Mouse (Mus musculus): Measurements from ENCODE around the gene Gm42688. TPM values are rescaled to one million over a fixed set of nuclear protein-coding genes. Genes with fewer than 3 reads are reported as not detected.

Gene Gm42688
- polyA plus RNA-seq, 1 experiment, result 11.9 TPM

DNA sequence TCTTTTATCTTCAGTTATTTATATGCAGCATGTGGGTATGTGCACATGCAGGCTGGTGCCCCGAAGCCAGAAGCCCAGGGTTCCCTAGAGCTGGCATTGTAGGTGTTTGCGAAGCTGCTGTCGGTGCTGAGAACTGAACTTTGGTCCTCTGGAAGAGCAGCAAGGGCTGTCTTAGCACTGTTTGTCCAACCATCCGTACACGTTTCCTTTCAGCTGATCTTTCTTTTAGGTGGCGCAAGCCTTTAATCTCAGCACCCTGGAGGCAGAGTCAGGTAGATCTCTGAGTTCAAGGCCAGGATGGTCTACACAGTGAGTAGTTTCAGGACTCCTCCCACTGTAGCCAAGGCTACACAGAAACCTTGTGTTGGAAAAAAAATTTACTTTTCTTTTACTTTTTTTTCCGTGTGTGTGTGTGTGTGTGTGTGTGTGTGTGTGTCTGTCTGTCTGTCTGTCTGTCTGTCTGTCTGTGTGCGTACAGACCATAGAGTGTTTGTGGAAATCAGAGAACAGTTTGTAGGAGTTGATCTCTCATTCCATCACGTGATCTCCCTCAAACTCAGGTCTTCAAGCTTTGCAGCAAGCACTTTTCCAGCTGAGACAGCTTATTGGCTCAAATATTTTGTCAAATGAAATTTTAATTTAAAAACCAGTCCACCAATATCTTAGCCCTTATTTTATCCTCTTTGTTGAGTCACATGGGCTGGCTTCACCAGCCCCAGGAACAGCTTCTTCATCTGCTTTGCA, 30.9 kb downstream of the Gm42688 start:
- DNase-seq, result no peak
- 91% methylated on average over 9 of the region's 9 CpGs for WGBS
- no peaks in the 10 kb centered on the region for H3K36me3 ChIP-seq (ENCODE audit: control insufficient read depth, insufficient read depth, low read length)
- H3K4me3 ChIP-seq (ENCODE audit: control insufficient read depth, insufficient read depth, low read length), result no peak overlapping the region
- peaks cover 5% of the 10 kb centered on the region for H3K27me3 ChIP-seq (ENCODE audit: control insufficient read depth, insufficient read depth, low read length)
- H3K4me1 ChIP-seq (replicated peaks; ENCODE audit: control insufficient read depth, insufficient read depth, low read length), result peaks cover 13% of the 10 kb centered on the region
- no peak for TF ChIP-seq CTCF (IDR thresholded peaks at IDR 0.05; ENCODE audit: borderline replicate concordance, control insufficient read depth, extremely low read depth, insufficient read depth, low read length, poor library complexity)
- TF ChIP-seq POLR2A (IDR thresholded peaks at IDR 0.05; ENCODE audit: control insufficient read depth, extremely low read depth, insufficient read depth, low read length, poor library complexity), result no peak
- H3K27ac ChIP-seq (ENCODE audit: control insufficient read depth, insufficient read depth, low read length), result no peak overlapping the region

- Histone ChIP-seq H3K4me3 (ENCODE audit: control insufficient read depth, insufficient read depth, low read length) (no peak overlapping the region), H3K27me3 (ENCODE audit: control insufficient read depth, insufficient read depth, low read length) (peaks cover 5% of the 10 kb centered on the region), H3K36me3 (ENCODE audit: control insufficient read depth, insufficient read depth, low read length) (no peaks in the 10 kb centered on the region), H3K27ac (ENCODE audit: control insufficient read depth, insufficient read depth, low read length) (no peak overlapping the region), H3K4me1 (replicated peaks; ENCODE audit: control insufficient read depth, insufficient read depth, low read length) (peaks cover 23% of the 10 kb centered on the region)
- no peak for DNase-seq
- WGBS, result 75% methylated on average over 3 of the region's 3 CpGs
- TF ChIP-seq CTCF (IDR thresholded peaks at IDR 0.05; ENCODE audit: borderline replicate concordance, control insufficient read depth, extremely low read depth, insufficient read depth, low read length, poor library complexity) (no peak), POLR2A (IDR thresholded peaks at IDR 0.05; ENCODE audit: control insufficient read depth, extremely low read depth, insufficient read depth, low read length, poor library complexity) (no peak)
Observed at GRCm38 (mm10) chr6:83134226-83134625, 32.8 kb downstream of the Gm42688 start.

- peaks cover 5% of the 10 kb centered on the region for H3K27me3 ChIP-seq (ENCODE audit: control insufficient read depth, insufficient read depth, low read length)
- H3K36me3 ChIP-seq (ENCODE audit: control insufficient read depth, insufficient read depth, low read length), result no peaks in the 10 kb centered on the region
- peaks cover 23% of the 10 kb centered on the region for H3K4me1 ChIP-seq (replicated peaks; ENCODE audit: control insufficient read depth, insufficient read depth, low read length)
- H3K27ac ChIP-seq (ENCODE audit: control insufficient read depth, insufficient read depth, low read length), result no peak within 1 kb of the TSS
- DNase-seq, result no peak
- WGBS, result 88% methylated on average over 7 of the region's 7 CpGs
- TF ChIP-seq CTCF (IDR thresholded peaks at IDR 0.05; ENCODE audit: borderline replicate concordance, control insufficient read depth, extremely low read depth, insufficient read depth, low read length, poor library complexity), result no peak
- no peak for TF ChIP-seq POLR2A (IDR thresholded peaks at IDR 0.05; ENCODE audit: control insufficient read depth, extremely low read depth, insufficient read depth, low read length, poor library complexity)
- H3K4me3 ChIP-seq (ENCODE audit: control insufficient read depth, insufficient read depth, low read length), result peak within 1 kb of the TSS; percentile 16; the same call in 1 of the 2 replicates
Observed at GRCm38 (mm10) chr6:83134951-83135513, 33.6 kb downstream of the Gm42688 start, which contains the start of gene Rtkn. Gene Rtkn (plus strand): TSS chr6:83135463.

GRCm38 (mm10) chr6:83135571-83136161, 34.2 kb downstream of the Gm42688 start:
- Histone ChIP-seq H3K36me3 (ENCODE audit: control insufficient read depth, insufficient read depth, low read length) (no peaks in the 10 kb centered on the region), H3K4me1 (replicated peaks; ENCODE audit: control insufficient read depth, insufficient read depth, low read length) (peaks cover 23% of the 10 kb centered on the region), H3K4me3 (ENCODE audit: control insufficient read depth, insufficient read depth, low read length) (peak overlapping the region; percentile 16; the same call in 1 of the 2 replicates), H3K27ac (ENCODE audit: control insufficient read depth, insufficient read depth, low read length) (no peak overlapping the region), H3K27me3 (ENCODE audit: control insufficient read depth, insufficient read depth, low read length) (peaks cover 5% of the 10 kb centered on the region)
- 35% methylated on average over 37 of the region's 37 CpGs for WGBS
- no peak for DNase-seq
- no peak for TF ChIP-seq CTCF (IDR thresholded peaks at IDR 0.05; ENCODE audit: borderline replicate concordance, control insufficient read depth, extremely low read depth, insufficient read depth, low read length, poor library complexity)
- no peak for TF ChIP-seq POLR2A (IDR thresholded peaks at IDR 0.05; ENCODE audit: control insufficient read depth, extremely low read depth, insufficient read depth, low read length, poor library complexity)

DNA sequence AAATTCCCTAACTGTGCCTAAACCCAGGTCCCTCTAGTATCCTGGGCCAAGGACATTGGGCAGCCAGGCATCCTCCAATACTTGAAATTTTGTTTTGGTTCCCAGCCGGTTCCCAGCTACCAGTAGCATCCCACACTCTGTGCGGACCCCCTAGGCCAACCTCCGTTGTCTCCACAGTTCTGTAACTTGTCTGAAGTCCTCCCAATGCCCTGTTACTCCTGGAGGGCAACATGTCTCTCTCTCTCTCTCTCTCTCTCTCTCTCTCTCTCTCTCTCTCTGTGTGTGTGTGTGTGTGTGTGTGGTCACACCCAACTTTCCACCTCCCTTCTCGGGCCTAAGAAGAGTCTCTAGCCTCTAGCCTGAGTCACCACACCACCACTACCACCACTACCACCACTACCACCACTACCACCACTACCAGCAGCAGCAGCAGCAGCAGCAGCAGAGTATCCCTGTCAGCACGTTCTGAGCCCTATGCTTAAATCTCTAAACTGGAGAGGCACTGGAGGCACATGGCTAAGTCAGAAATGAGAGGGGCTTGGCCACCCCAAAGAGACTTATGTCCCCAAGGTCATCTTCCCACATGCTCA, 35.0 kb downstream of the Gm42688 start:
- Histone ChIP-seq H3K36me3 (ENCODE audit: control insufficient read depth, insufficient read depth, low read length) (no peaks in the 10 kb centered on the region), H3K4me1 (replicated peaks; ENCODE audit: control insufficient read depth, insufficient read depth, low read length) (peaks cover 23% of the 10 kb centered on the region), H3K27me3 (ENCODE audit: control insufficient read depth, insufficient read depth, low read length) (peaks cover 5% of the 10 kb centered on the region), H3K27ac (ENCODE audit: control insufficient read depth, insufficient read depth, low read length) (no peak overlapping the region), H3K4me3 (ENCODE audit: control insufficient read depth, insufficient read depth, low read length) (0 out of 2 replicates have a peak overlapping the region, but pooled peaks have one; percentile 16)
- WGBS, result 74% methylated on average over 5 of the region's 5 CpGs
- TF ChIP-seq POLR2A (IDR thresholded peaks at IDR 0.05; ENCODE audit: control insufficient read depth, extremely low read depth, insufficient read depth, low read length, poor library complexity) (no peak), CTCF (IDR thresholded peaks at IDR 0.05; ENCODE audit: borderline replicate concordance, control insufficient read depth, extremely low read depth, insufficient read depth, low read length, poor library complexity) (no peak)
- DNase-seq, result no peak

DNA sequence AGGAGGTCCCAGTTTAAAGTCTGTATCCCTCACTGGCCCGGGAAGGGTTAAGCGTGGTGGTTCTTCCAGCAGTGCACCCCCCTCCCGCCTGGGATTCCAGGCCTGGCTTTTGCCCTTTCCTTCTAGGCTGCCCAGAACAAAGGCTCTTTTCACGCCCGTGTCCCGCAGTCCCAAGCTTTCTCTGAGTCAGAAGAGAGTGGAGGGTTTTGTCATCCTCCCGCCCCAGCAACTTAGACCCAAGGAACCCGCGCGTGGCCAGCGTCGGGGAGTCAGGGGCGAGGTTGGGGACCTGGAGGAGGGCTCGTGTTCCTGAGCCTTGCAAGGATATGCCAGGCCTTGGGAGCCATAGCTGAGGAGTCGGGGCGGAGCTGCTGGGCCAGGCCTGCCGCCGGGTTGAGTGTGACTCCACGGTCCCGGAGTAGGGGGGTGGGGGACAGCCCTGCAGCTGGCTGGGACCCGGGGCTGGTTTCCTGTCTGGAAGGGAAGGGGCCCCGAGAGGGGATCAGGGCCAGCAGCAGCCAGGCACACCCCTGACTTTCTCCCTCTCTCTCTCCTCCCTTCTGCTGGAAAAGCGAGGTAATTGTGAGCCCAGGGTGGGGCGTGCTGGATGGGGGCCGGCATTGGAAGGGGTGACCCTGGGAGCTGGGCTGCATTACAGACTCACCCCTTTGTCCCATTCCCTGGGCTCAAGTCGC, 35.6 kb downstream of the Gm42688 start:
- Histone ChIP-seq H3K27ac (ENCODE audit: control insufficient read depth, insufficient read depth, low read length) (no peak overlapping the region), H3K36me3 (ENCODE audit: control insufficient read depth, insufficient read depth, low read length) (no peaks in the 10 kb centered on the region), H3K4me3 (ENCODE audit: control insufficient read depth, insufficient read depth, low read length) (peak overlapping the region; percentile 41), H3K4me1 (replicated peaks; ENCODE audit: control insufficient read depth, insufficient read depth, low read length) (peaks cover 23% of the 10 kb centered on the region), H3K27me3 (ENCODE audit: control insufficient read depth, insufficient read depth, low read length) (peaks cover 5% of the 10 kb centered on the region)
- DNase-seq, result peak; percentile 50
- WGBS, result 11% methylated on average over 26 of the region's 26 CpGs
- no peak for TF ChIP-seq POLR2A (IDR thresholded peaks at IDR 0.05; ENCODE audit: control insufficient read depth, extremely low read depth, insufficient read depth, low read length, poor library complexity)
- TF ChIP-seq CTCF (IDR thresholded peaks at IDR 0.05; ENCODE audit: borderline replicate concordance, control insufficient read depth, extremely low read depth, insufficient read depth, low read length, poor library complexity), result no peak

Measured in thymus, adult 2 months (tissue).